Mouse (Mus musculus) stomach, postnatal 0 days (tissue): ENCODE data around the gene Ica1.

ENCODE experiments used
- CTCF ChIP-seq: IDR thresholded peaks from 2 replicates; pipeline ENCODE4 v1.5.1; 2016; ENCODE audit warnings: antibody characterized with exemption, low read depth, mild to moderate bottlenecking, moderate library complexity
- EP300 ChIP-seq: optimal IDR thresholded peaks from 2 replicates; pipeline ENCODE3; 2016; ENCODE audit warnings: antibody characterized with exemption

DNA sequence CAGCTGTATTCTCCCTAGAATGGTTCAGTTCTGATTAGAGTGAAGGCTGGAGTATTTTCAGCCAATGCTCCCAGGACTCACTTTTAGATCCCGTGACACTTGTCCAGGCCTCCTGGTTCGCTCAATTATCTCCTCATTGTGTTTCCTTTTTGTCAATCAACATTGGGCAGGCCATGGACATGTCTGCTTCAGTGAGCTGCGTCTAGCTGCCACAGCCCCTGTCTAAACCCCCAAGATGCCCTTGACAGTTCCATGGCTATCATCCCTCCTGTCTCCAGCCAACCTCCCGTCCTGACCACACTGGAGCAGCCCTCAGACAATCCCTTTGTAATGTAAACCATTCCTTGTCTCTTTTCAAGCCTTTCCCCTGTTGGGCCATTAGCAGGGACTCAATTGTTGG lies 116.9 kb downstream of the Ica1 start:
- no peak for TF ChIP-seq CTCF
- no peak for TF ChIP-seq EP300
